Mouse (Mus musculus): ENCODE measurements around the gene Trpc7.

DNA sequence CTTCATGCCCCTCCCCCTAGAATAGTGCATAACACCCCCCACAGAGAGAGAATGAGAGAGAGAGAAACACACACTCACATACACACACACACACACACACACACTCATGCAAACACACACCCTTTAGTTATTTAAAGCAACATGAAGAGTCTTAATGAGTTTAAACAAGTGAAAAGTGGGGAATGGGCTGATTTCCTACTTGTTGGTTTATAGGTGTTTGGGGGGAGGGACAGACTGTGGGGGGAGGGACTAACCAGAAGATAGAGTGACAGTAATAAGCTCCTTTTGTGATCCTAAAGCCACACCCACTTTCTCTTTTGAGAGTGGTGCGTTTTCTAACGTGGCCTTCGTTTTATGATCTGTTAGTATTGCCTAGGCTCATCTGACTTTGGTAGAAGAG lies at the start of gene Trpc7:
- TF ChIP-seq POLR2A (IDR thresholded peaks at IDR 0.05; ENCODE audit: insufficient read depth, low read length) (no peak), CTCF (IDR thresholded peaks at IDR 0.05; ENCODE audit: low read depth, low read length) (no peak), EP300 (IDR thresholded peaks at IDR 0.05; ENCODE audit: insufficient read depth, low read depth, low read length) (no peak)
